Mouse (Mus musculus): ENCODE measurements around the gene Mavs.
"Not testable (repeated sequence)": the region's sequence is repeated elsewhere in the genome, so short reads cannot be mapped to it uniquely, and the experiment has no call there.

DNA sequence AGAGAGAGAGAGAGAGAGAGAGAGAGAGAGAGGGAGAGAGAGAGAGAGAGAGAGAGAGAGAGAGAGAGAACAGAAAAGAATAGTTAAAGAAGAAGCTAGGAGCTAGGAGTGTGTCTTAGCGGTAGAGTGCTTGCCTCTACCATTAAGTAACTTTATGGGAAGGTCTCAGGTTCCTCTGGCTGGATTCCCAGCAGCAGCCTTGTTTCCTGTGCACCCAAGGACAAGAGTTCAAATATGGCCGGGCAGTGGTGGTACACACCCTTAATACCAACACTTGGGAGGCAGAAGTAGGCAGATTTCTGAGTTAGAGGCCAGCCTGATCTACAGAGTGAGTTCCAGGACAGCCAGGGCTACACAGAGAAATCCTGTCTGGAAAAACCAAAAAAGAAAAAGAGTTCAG is 7.2 kb upstream of the Mavs start:
- TF ChIP-seq POLR2A (IDR thresholded peaks at IDR 0.05; ENCODE audit: low read depth, low read length); CTCF (IDR thresholded peaks at IDR 0.05; ENCODE audit: extremely low read depth, insufficient read depth, insufficient read length, insufficient replicate concordance): not testable (repeated sequence)
